Mouse (Mus musculus): ENCODE measurements around the gene Art1. TPM values are rescaled to one million over a fixed set of nuclear protein-coding genes. Genes with fewer than 3 reads are reported as not detected.

Gene Art1
- polyA plus RNA-seq, 1 experiment from 2014 or later = 0.41 TPM

- H3K27me3 ChIP-seq (ENCODE audit: control insufficient read depth, insufficient read depth, low read length) = no peaks in the 10 kb centered on the region
- H3K4me1 ChIP-seq (ENCODE audit: control insufficient read depth, insufficient read depth, low read length) = no peaks in the 10 kb centered on the region
- no peak within 1 kb of the TSS for H3K9ac ChIP-seq (replicated peaks; ENCODE audit: low read depth, low read length)
- H3K9me3 ChIP-seq (ENCODE audit: control insufficient read depth, low read depth, low read length) = no peaks in the 10 kb centered on the region
- no peak within 1 kb of the TSS for H3K4me2 ChIP-seq (replicated peaks; ENCODE audit: low read depth, low read length)
- H3K36me3 ChIP-seq (ENCODE audit: control insufficient read depth, insufficient read depth, low read length) = peaks cover 31% of the 10 kb centered on the region
- H3K27ac ChIP-seq (ENCODE audit: low read length) = no peak within 1 kb of the TSS
- no peak for ATAC-seq (ENCODE audit: insufficient number of reproducible peaks, insufficient read depth, low FRiP score, low read depth)
- H3K4me3 ChIP-seq (ENCODE audit: low read depth, low read length) = no peak within 1 kb of the TSS
- WGBS = 37% methylated on average over 7 of the region's 7 CpGs
Observed at GRCm38 (mm10) chr7:102116579-102117331, 15.2 kb downstream of the Art1 start, which contains the start of gene Chrna10. Gene Chrna10 (minus strand): TSS chr7:102116828.

- WGBS = 78% methylated on average over 5 of the region's 6 CpGs
- Histone ChIP-seq H3K4me1 (ENCODE audit: control insufficient read depth, insufficient read depth, low read length) (no peaks in the 10 kb centered on the region), H3K27me3 (ENCODE audit: control insufficient read depth, insufficient read depth, low read length) (no peaks in the 10 kb centered on the region), H3K9ac (replicated peaks; ENCODE audit: low read depth, low read length) (no peak overlapping the region), H3K27ac (ENCODE audit: low read length) (no peak overlapping the region), H3K4me2 (replicated peaks; ENCODE audit: low read depth, low read length) (no peak overlapping the region), H3K9me3 (ENCODE audit: control insufficient read depth, low read depth, low read length) (no peaks in the 10 kb centered on the region), H3K4me3 (ENCODE audit: low read depth, low read length) (no peak overlapping the region), H3K36me3 (ENCODE audit: control insufficient read depth, insufficient read depth, low read length) (peaks cover 38% of the 10 kb centered on the region)
- ATAC-seq (ENCODE audit: insufficient number of reproducible peaks, insufficient read depth, low FRiP score, low read depth) = no peak
Observed at GRCm38 (mm10) chr7:102117382-102117781, 15.8 kb downstream of the Art1 start.

- no peaks in the 10 kb centered on the region for H3K9me3 ChIP-seq (ENCODE audit: control insufficient read depth, low read depth, low read length)
- WGBS = 97% methylated on average over 10 of the region's 10 CpGs
- H3K27me3 ChIP-seq (ENCODE audit: control insufficient read depth, insufficient read depth, low read length) = no peaks in the 10 kb centered on the region
- H3K9ac ChIP-seq (replicated peaks; ENCODE audit: low read depth, low read length) = no peak overlapping the region
- no peak for ATAC-seq (ENCODE audit: insufficient number of reproducible peaks, insufficient read depth, low FRiP score, low read depth)
- no peak overlapping the region for H3K4me3 ChIP-seq (ENCODE audit: low read depth, low read length)
- H3K36me3 ChIP-seq (ENCODE audit: control insufficient read depth, insufficient read depth, low read length) = peaks cover 65% of the 10 kb centered on the region
- H3K27ac ChIP-seq (ENCODE audit: low read length) = no peak overlapping the region
- no peak overlapping the region for H3K4me2 ChIP-seq (replicated peaks; ENCODE audit: low read depth, low read length)
- no peaks in the 10 kb centered on the region for H3K4me1 ChIP-seq (ENCODE audit: control insufficient read depth, insufficient read depth, low read length)
Observed at GRCm38 (mm10) chr7:102120326-102120725, 18.8 kb downstream of the Art1 start.

- no peak overlapping the region for H3K4me3 ChIP-seq (ENCODE audit: low read depth, low read length)
- 84% methylated on average over 4 of the region's 4 CpGs for WGBS
- H3K27me3 ChIP-seq (ENCODE audit: control insufficient read depth, insufficient read depth, low read length) = no peaks in the 10 kb centered on the region
- ATAC-seq (ENCODE audit: insufficient number of reproducible peaks, insufficient read depth, low FRiP score, low read depth) = no peak
- no peak overlapping the region for H3K27ac ChIP-seq (ENCODE audit: low read length)
- H3K9ac ChIP-seq (replicated peaks; ENCODE audit: low read depth, low read length) = no peak overlapping the region
- no peak overlapping the region for H3K4me2 ChIP-seq (replicated peaks; ENCODE audit: low read depth, low read length)
- peaks cover 71% of the 10 kb centered on the region for H3K36me3 ChIP-seq (ENCODE audit: control insufficient read depth, insufficient read depth, low read length)
- H3K4me1 ChIP-seq (ENCODE audit: control insufficient read depth, insufficient read depth, low read length) = no peaks in the 10 kb centered on the region
- H3K9me3 ChIP-seq (ENCODE audit: control insufficient read depth, low read depth, low read length) = no peaks in the 10 kb centered on the region
Observed at GRCm38 (mm10) chr7:102132395-102132794, 30.9 kb downstream of the Art1 start.

- H3K9me3 ChIP-seq (ENCODE audit: control insufficient read depth, low read depth, low read length) = no peaks in the 10 kb centered on the region
- H3K27me3 ChIP-seq (ENCODE audit: control insufficient read depth, insufficient read depth, low read length) = no peaks in the 10 kb centered on the region
- H3K27ac ChIP-seq (ENCODE audit: low read length) = no peak overlapping the region
- no peak overlapping the region for H3K4me3 ChIP-seq (ENCODE audit: low read depth, low read length)
- H3K4me2 ChIP-seq (replicated peaks; ENCODE audit: low read depth, low read length) = no peak overlapping the region
- H3K4me1 ChIP-seq (ENCODE audit: control insufficient read depth, insufficient read depth, low read length) = no peaks in the 10 kb centered on the region
- no peak overlapping the region for H3K9ac ChIP-seq (replicated peaks; ENCODE audit: low read depth, low read length)
- 85% methylated on average over 1 of the region's 1 CpGs for WGBS
- no peak for ATAC-seq (ENCODE audit: insufficient number of reproducible peaks, insufficient read depth, low FRiP score, low read depth)
- H3K36me3 ChIP-seq (ENCODE audit: control insufficient read depth, insufficient read depth, low read length) = peaks cover 62% of the 10 kb centered on the region
Observed at GRCm38 (mm10) chr7:102137464-102137863, 35.9 kb downstream of the Art1 start.

GRCm38 (mm10) chr7:102137898-102138297 lies 36.4 kb downstream of the Art1 start:
- H3K36me3 ChIP-seq (ENCODE audit: control insufficient read depth, insufficient read depth, low read length) = peaks cover 58% of the 10 kb centered on the region
- WGBS = 95% methylated on average over 5 of the region's 5 CpGs
- ATAC-seq (ENCODE audit: insufficient number of reproducible peaks, insufficient read depth, low FRiP score, low read depth) = no peak
- H3K27ac ChIP-seq (ENCODE audit: low read length) = no peak overlapping the region
- H3K4me1 ChIP-seq (ENCODE audit: control insufficient read depth, insufficient read depth, low read length) = no peaks in the 10 kb centered on the region
- no peak overlapping the region for H3K4me3 ChIP-seq (ENCODE audit: low read depth, low read length)
- H3K9me3 ChIP-seq (ENCODE audit: control insufficient read depth, low read depth, low read length) = no peaks in the 10 kb centered on the region
- no peaks in the 10 kb centered on the region for H3K27me3 ChIP-seq (ENCODE audit: control insufficient read depth, insufficient read depth, low read length)
- no peak overlapping the region for H3K4me2 ChIP-seq (replicated peaks; ENCODE audit: low read depth, low read length)
- H3K9ac ChIP-seq (replicated peaks; ENCODE audit: low read depth, low read length) = no peak overlapping the region

- 92% methylated on average over 5 of the region's 5 CpGs for WGBS
- no peak for ATAC-seq (ENCODE audit: insufficient number of reproducible peaks, insufficient read depth, low FRiP score, low read depth)
- Histone ChIP-seq H3K27ac (ENCODE audit: low read length) (no peak overlapping the region), H3K4me1 (ENCODE audit: control insufficient read depth, insufficient read depth, low read length) (no peaks in the 10 kb centered on the region), H3K27me3 (ENCODE audit: control insufficient read depth, insufficient read depth, low read length) (no peaks in the 10 kb centered on the region), H3K9ac (replicated peaks; ENCODE audit: low read depth, low read length) (no peak overlapping the region), H3K4me3 (ENCODE audit: low read depth, low read length) (no peak overlapping the region), H3K4me2 (replicated peaks; ENCODE audit: low read depth, low read length) (no peak overlapping the region), H3K9me3 (ENCODE audit: control insufficient read depth, low read depth, low read length) (no peaks in the 10 kb centered on the region), H3K36me3 (ENCODE audit: control insufficient read depth, insufficient read depth, low read length) (peaks cover 69% of the 10 kb centered on the region)
Observed at GRCm38 (mm10) chr7:102153691-102154090, 52.1 kb downstream of the Art1 start.
